Mouse (Mus musculus) adrenal gland, postnatal 4 days (tissue): ENCODE measurements at regions not wholly inside any gene's neighbourhood (a gene's known extent, or its start where the extent isn't known, plus 50 kb on each side); places are given as distances from the start of the nearest gene placed in this dataset.
A peak's percentile ranks its signal among the peaks of the same experiment; 100 is the strongest.

Experiments used
- DNase-seq, 2 experiments: peaks; one replicate each; pipeline ENCODE4 v3.0.0; 2021 to 2022; ENCODE audit warnings: low spot score in 2 of 2, mixed read lengths in 2 of 2

DNA sequence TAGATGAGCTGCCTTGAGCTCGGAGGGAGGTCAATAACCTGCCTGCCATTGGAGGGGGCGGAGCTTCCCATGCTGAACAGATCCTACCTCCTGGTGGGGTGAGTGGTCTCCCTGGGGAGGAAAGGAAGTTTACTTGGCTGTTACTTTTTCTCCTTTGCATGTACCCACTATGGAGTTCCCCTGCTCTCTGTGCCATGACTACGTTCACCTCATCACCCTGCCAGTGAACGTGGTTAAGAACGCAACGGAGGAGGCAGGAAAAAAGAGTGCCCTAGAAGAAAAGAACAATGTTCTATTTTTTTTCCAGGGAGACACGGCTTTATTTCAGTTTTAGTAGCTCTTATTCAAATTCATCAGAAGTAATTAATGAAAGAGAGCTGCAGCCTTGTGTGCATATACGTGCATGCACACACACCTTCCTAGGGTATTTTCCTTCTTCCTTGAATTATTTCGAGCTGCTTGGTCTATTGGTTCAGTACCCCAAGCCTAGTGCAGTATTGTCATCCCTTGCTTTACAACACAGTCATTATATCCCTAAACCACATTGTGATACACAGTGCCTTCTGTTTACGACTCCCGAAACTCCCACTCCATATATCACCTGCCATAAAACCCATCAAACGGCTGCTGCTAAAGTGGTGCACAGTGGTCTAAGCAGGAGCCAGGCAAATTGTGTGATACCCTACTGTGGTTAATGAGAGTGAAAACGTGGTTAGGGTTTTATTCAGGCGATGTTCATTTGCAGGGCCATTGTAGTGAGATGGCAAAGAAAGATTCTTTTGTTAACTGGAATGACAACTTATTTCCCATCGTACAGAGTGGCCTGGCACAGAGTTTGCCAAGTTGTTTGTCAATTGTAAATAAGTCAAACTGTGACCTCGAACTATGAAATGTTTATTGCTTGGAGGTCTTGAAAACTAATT lies 608.0 kb downstream of the Bcl11a start:
- no peak for DNase-seq

GRCm38 (mm10) chr11:24688160-24688782 lies 610.4 kb downstream of the Bcl11a start:
- DNase-seq, result no peak

GRCm38 (mm10) chr11:24689807-24690333 lies 612.0 kb downstream of the Bcl11a start:
- peak in 1 of 2 experiments; percentile 12 for DNase-seq

GRCm38 (mm10) chr11:24693926-24694325 lies 616.1 kb downstream of the Bcl11a start:
- no peak for DNase-seq

GRCm38 (mm10) chr11:24695010-24695720 lies 617.3 kb downstream of the Bcl11a start:
- no peak for DNase-seq

GRCm38 (mm10) chr11:24696561-24696960 lies 618.7 kb downstream of the Bcl11a start:
- DNase-seq, result no peak

GRCm38 (mm10) chr11:24708790-24709189 lies 630.9 kb downstream of the Bcl11a start:
- DNase-seq, result no peak

GRCm38 (mm10) chr11:24716539-24717287 lies 638.9 kb downstream of the Bcl11a start:
- DNase-seq, result no peak

GRCm38 (mm10) chr11:24724259-24724937 lies 646.5 kb downstream of the Bcl11a start:
- DNase-seq, result no peak

- no peak for DNase-seq
These were observed 648.5 kb downstream of the Bcl11a start for GRCm38 (mm10) chr11:24726331-24726730.

- DNase-seq, result no peak
These were observed 649.5 kb downstream of the Bcl11a start for GRCm38 (mm10) chr11:24727404-24727803.

DNA sequence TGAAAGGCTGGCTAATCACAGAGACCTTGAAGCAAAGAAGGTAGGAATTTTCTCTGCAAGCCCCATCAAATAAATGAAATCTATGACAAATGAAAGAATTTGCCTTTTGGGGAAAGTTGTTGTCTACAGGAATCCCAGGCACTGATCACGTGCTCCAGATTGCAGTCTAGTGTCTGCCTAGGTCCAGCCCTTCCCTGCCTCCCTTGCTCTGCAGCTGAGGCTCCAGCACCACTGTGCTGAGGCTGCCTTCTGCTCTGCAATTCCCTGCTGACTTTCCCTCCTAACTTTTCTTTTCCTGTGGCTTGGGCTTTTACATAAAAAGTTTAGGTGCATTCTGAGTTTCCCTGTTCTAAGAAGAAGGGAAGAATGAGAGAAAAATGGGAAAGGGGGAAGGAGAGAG lies 653.6 kb downstream of the Bcl11a start:
- no peak for DNase-seq

DNA sequence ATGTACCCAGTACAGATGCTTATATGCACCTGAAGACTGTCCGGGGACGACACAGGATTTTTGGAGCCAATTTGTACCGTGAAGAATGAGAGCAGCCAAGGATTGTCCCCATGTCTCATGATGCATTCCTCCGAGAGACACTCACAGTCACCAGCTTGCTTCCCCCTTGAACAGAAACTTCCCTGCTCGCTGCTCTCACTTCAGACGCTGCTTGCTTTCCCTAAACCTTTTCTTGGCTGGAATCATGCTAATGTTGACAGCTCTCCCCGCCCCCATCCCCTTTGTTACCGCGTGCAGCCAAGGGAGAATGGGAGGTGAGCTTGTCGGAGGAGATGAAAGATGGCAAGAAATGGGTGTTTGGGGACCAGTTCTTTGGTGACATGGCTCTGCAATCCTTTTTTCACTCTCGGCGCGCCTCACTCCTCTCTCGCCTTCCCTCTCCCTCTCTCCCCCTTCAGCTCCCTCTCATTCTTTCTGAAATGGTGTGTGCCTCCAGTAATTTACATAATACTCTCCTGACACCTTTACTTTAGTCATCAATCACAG lies 661.9 kb downstream of the Bcl11a start:
- no peak for DNase-seq

- DNase-seq, result no peak
These were observed 662.6 kb downstream of the Bcl11a start for GRCm38 (mm10) chr11:24740466-24740865.

DNA sequence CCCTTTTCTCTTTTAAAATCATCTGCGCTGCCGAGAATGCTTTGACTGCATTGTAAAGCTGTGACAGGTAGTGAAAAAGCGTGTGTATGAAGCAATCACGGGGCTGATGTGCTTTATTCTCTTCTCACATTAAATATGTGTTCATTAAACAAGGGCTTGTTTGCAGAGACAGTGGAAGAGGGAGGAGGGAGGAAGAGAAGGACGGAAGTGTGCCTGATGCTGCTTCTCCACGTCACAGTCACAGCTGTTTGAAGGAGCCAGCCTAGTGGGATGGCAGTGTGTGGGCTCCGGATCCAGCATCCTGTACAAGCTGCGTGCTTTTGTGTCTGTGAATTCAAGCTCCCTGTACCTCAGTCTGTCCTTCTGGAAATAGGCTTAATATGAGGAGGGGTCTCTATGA lies 664.7 kb downstream of the Bcl11a start:
- no peak for DNase-seq

GRCm38 (mm10) chr11:24743439-24743838 lies 665.6 kb downstream of the Bcl11a start:
- no peak for DNase-seq

DNA sequence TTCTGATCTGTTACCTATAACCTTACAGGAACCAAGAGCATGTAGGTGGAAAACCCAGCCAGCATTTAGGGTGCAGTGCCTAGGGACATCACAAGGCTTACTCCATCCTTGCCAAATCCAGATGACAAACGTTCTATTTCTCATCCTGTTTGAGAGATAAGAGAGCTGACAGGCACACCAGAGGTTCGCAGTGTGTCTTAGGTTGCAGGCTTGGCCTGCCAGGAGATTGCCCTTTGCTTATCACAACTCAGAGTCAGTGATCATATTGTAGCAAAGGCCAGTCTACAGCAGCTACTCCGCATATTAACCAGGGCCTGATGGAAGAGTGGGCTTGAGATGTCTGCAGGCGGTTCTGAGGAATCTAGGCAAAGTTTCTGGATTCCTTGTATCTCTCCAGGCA lies 668.0 kb downstream of the Bcl11a start:
- no peak for DNase-seq

DNA sequence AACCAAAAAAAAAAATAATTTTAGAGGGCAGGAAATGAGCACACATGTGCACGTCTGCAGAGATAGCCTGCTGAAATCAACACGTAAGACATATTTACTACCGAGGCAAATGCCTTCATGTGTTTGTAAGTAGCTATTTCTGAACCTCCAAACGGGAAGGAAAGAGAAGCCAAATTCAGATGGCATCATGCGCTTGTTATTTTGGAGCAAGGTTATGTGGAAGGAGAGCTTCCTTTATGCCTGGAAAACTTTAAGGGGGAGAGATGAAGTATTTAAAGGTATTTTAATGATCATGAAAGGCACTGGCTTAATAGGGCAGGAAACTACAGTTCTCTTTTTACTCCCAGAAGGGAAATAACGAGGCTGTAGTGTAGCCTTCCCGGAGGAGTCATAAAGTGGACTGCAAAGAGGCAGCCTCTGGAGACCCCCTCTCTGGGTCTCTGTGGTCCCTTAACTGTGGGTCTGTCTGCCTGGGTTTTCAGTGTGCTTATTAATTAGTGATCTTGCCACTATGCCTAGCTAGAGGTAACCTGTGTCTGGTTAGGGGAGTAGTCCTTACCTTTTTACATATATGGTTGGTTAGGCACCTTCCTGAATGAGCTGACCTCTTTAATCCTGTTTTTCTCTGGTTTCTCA lies 672.4 kb downstream of the Bcl11a start:
- DNase-seq, result no peak

DNA sequence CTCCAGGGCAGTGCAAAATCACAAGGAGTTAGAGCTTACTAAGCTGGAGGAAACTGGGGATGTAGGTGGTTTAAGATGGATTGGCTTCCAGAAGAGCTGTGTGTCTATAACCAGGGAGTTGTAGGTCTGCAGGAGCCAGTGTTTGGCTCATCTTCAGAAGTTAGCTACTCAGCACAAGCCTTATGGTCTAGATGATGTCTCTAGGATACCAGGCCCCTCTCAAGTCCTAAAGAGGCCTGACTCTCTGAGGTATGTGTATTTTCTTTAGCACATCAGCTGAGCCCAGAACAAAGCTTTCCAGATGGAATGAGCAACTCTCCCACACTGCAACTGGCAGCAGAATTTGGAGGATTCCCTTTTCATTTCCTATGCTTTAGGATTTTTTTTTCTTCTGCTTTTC lies 680.3 kb downstream of the Bcl11a start:
- no peak for DNase-seq

GRCm38 (mm10) chr11:24783470-24783869 lies 705.6 kb downstream of the Bcl11a start:
- DNase-seq, result no peak
